In genomic region chr4:150606449-150607161, GRCm38 (mm10) we compare ENCODE assay signal across 11 mouse cellular contexts. TPM values are rescaled to one million over a fixed set of nuclear protein-coding genes. Genes with fewer than 3 reads are reported as not detected.
DNase-seq lines count a peak whose midpoint lies in the region; ATAC-seq and TF ChIP-seq lines count a peak whose summit lies in the region.
"Had no signal": no experiment of that assay in that cellular context is flagged by ENCODE, and none has a peak within 500 bp of the region (broad histone marks: within the 10 kb centered on the region; RNA-seq: fewer than 3 reads in every experiment).

No protein-coding gene starts in this region.

- no peak overlapping the region for H3K4me3 ChIP-seq in bone marrow macrophage, adult 2 months (ENCODE audit: insufficient read depth, low read length)
- H3K4me3 ChIP-seq in forebrain, embryonic 14.5 days (ENCODE audit: low read depth, low read length), result no peak overlapping the region
- H3K4me3 ChIP-seq in midbrain, embryonic 12.5 days, result no peak overlapping the region
- H3K4me3 ChIP-seq: embryonic facial prominence, embryonic 15.5 days had no signal

- ATAC-seq in frontal cortex, adult (ENCODE audit: low TSS enrichment), result peak; percentile 25; the same call in 1 of the 2 replicates
- ATAC-seq in forebrain, embryonic 14.5 days, result peak; percentile 84
- ATAC-seq in midbrain, embryonic 12.5 days (ENCODE audit: low FRiP score, low read depth), result peak; percentile 76

- TF ChIP-seq POLR2A in bone marrow macrophage, adult 2 months (IDR thresholded peaks at IDR 0.05; ENCODE audit: borderline replicate concordance, low read depth, low read length), result no peak

- H3K4me2 ChIP-seq in forebrain, embryonic 14.5 days (ENCODE audit: low read length), result no peak overlapping the region
- peak overlapping the region; percentile 34 for H3K4me2 ChIP-seq in midbrain, embryonic 12.5 days (replicated peaks)
- H3K4me2 ChIP-seq: embryonic facial prominence, embryonic 15.5 days had no signal

- no peaks in the 10 kb centered on the region for H3K9me3 ChIP-seq in forebrain, embryonic 14.5 days (replicated peaks; ENCODE audit: control insufficient read depth, low read length)
- H3K9me3 ChIP-seq in midbrain, embryonic 12.5 days, result no peaks in the 10 kb centered on the region
- H3K9me3 ChIP-seq: embryonic facial prominence, embryonic 15.5 days had no signal

- H3K27me3 ChIP-seq in forebrain, embryonic 14.5 days (replicated peaks; ENCODE audit: control insufficient read depth, insufficient read depth, low read length), result no peaks in the 10 kb centered on the region
- no peaks in the 10 kb centered on the region for H3K27me3 ChIP-seq in midbrain, embryonic 12.5 days
- H3K27me3 ChIP-seq: embryonic facial prominence, embryonic 15.5 days had no signal

- H3K27ac ChIP-seq in bone marrow macrophage, adult 2 months (ENCODE audit: insufficient read depth, low read depth, low read length), result 0 out of 2 replicates have a peak overlapping the region, but pooled peaks have one; percentile 22
- H3K27ac ChIP-seq in forebrain, embryonic 14.5 days (ENCODE audit: low read depth, low read length), result peak overlapping the region; percentile 81
- peak overlapping the region; percentile 90 for H3K27ac ChIP-seq in midbrain, embryonic 12.5 days (replicated peaks)
- H3K27ac ChIP-seq: embryonic facial prominence, embryonic 15.5 days; liver, embryonic 14.5 days had no signal

- peaks cover 4% of the 10 kb centered on the region for H3K36me3 ChIP-seq in forebrain, embryonic 14.5 days (ENCODE audit: control insufficient read depth, insufficient read depth, low read length)
- H3K36me3 ChIP-seq in midbrain, embryonic 12.5 days, result peaks cover 12% of the 10 kb centered on the region

- WGBS in forebrain, embryonic 14.5 days, result 10% methylated on average over 3 of the region's 3 CpGs
- WGBS in midbrain, embryonic 12.5 days, result 13% methylated on average over 3 of the region's 3 CpGs

- peaks cover 43% of the 10 kb centered on the region for H3K4me1 ChIP-seq in bone marrow macrophage, adult 2 months (ENCODE audit: control insufficient read depth, insufficient read depth, low read length)
- H3K4me1 ChIP-seq in forebrain, embryonic 14.5 days (ENCODE audit: control insufficient read depth, insufficient read depth, low read length), result peaks cover 20% of the 10 kb centered on the region
- peaks cover 42% of the 10 kb centered on the region for H3K4me1 ChIP-seq in midbrain, embryonic 12.5 days

- TF ChIP-seq CTCF in bone marrow macrophage, adult 2 months (IDR thresholded peaks at IDR 0.05; ENCODE audit: low read depth, low read length), result no peak

- no peak overlapping the region; the same call in 1 of the 2 replicates for H3K9ac ChIP-seq in forebrain, embryonic 14.5 days (ENCODE audit: low read length)
- no peak overlapping the region; the same call in 1 of the 2 replicates for H3K9ac ChIP-seq in midbrain, embryonic 12.5 days (replicated peaks)
- H3K9ac ChIP-seq: embryonic facial prominence, embryonic 15.5 days; liver, embryonic 14.5 days had no signal

- DNase-seq in frontal cortex, postnatal 10 days (ENCODE audit: low spot score in 2 of 2), result no peak
- DNase-seq in forebrain, embryonic 14.5 days (ENCODE audit: low spot score), result peak; percentile 82
- DNase-seq in natural killer cell, adult 2 months (ENCODE audit: low spot score in 2 of 2), result no peak
- no peak for DNase-seq in right cerebral cortex, postnatal 10 days (ENCODE audit: low spot score in 2 of 2)
- no peak for DNase-seq in spleen, postnatal 4 days (ENCODE audit: low spot score in 2 of 2)
- DNase-seq: heart, adult 18-20 months had no signal

RNA-seq across cellular contexts. Expression of gene Slc45a1, which starts 45.4 kb away (rescaled TPM):
- polyA plus RNA-seq in bone marrow macrophage, adult 2 months (2012; ENCODE audit: insufficient read depth, insufficient read length, missing spikeins), result 0.21 TPM in 1 of 2 replicates, not detected in the other
- polyA plus RNA-seq in forebrain, embryonic 14.5 days (2014; fragmentation: Nextera tagmentation; extraction: Ambion mirVana), result 13.1 and 15.9 TPM in 2 replicates
- 7.8 and 9.8 TPM in 2 replicates for polyA plus RNA-seq in midbrain, embryonic 12.5 days (2016; fragmentation: Nextera tagmentation; extraction: Ambion mirVana)
- polyA plus RNA-seq: liver, embryonic 14.5 days had no signal

Comparison
In these comparisons a context has a peak if more than half of its experiments do, and no peak if none do; other contexts are left out.
1. ATAC-seq: peak in every context shown above with its lines; median percentile 84 in forebrain, embryonic 14.5 days; 76 in midbrain, embryonic 12.5 days; 25 in frontal cortex, adult.
2. H3K27ac ChIP-seq: peak in every context shown above with its lines; median percentile 90 in midbrain, embryonic 12.5 days; 81 in forebrain, embryonic 14.5 days; 22 in bone marrow macrophage, adult 2 months.